Comparison of ENCODE assay signal across 8 mouse cellular contexts in the genomic region with DNA sequence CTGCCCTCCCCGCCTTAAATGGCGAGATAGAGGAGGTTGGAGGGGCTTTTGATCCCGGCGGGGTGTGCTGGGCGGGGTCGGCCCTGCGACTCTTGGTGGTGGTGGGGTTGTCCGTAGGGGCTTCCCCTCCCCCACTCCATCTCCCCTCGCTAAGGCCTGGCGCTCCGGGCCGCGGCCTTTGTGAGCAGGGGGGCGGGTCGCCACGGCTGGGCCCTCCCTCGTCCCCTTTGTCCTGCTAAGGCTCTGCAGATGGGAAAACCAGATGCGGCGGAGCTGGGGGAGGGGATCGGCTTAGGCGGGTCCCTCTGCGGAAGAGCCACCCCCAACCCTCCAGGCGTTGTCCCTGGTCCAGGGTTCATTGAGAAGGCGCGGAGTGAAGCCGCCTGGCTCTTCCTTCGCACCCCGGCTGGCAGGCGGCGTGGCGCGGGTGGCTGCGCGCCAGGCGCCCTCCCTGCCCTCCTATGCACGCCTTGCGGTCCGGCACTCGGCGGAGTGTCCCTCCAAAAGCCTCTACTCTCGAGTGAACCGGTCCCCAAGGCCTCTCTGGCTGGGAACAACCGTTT. TPM values are rescaled to one million over a fixed set of nuclear protein-coding genes. Genes with fewer than 3 reads are reported as not detected.
A peak's percentile ranks its signal among the peaks of the same experiment; 100 is the strongest.
DNase-seq lines count a peak whose midpoint lies in the region; ATAC-seq and TF ChIP-seq lines count a peak whose summit lies in the region.

No protein-coding gene starts in this region.

- no peaks in the 10 kb centered on the region for H3K9me3 ChIP-seq in liver, embryonic 12.5 days (replicated peaks)
- H3K9me3 ChIP-seq in neural tube, embryonic 13.5 days: no peaks in the 10 kb centered on the region

- H3K4me1 ChIP-seq in cortical plate, adult 2 months (ENCODE audit: control insufficient read depth, insufficient read depth, low read length): peaks cover 3% of the 10 kb centered on the region
- peaks cover 48% of the 10 kb centered on the region for H3K4me1 ChIP-seq in liver, embryonic 12.5 days
- peaks cover 50% of the 10 kb centered on the region for H3K4me1 ChIP-seq in neural tube, embryonic 13.5 days (replicated peaks)

- TF ChIP-seq CTCF in cortical plate, adult 2 months (IDR thresholded peaks at IDR 0.05; ENCODE audit: extremely low read depth, insufficient read depth, low read length): no peak

- TF ChIP-seq POLR2A in cortical plate, adult 2 months (IDR thresholded peaks at IDR 0.05; ENCODE audit: extremely low read depth, insufficient read depth, low read length): no peak

- peak overlapping the region; percentile 68 for H3K4me2 ChIP-seq in liver, embryonic 12.5 days
- H3K4me2 ChIP-seq in neural tube, embryonic 13.5 days: peak overlapping the region; percentile 99

- peak; percentile 44 to 51 for DNase-seq in cerebellum, postnatal 14 days
- DNase-seq in cerebellum, adult 11-12 months: no peak
- DNase-seq in heart, adult 11 months: peak; percentile 99
- DNase-seq in kidney, adult 11 months: peak; percentile 54

- H3K9ac ChIP-seq in liver, embryonic 12.5 days: peak overlapping the region; percentile 65
- peak overlapping the region; percentile 100 for H3K9ac ChIP-seq in neural tube, embryonic 13.5 days

- peak overlapping the region; percentile 96 for H3K4me3 ChIP-seq in cortical plate, adult 2 months (ENCODE audit: insufficient read depth, low read length)
- peak overlapping the region; percentile 60 for H3K4me3 ChIP-seq in liver, embryonic 12.5 days
- H3K4me3 ChIP-seq in neural tube, embryonic 13.5 days: peak overlapping the region; percentile 98

- peak overlapping the region; percentile 91 for H3K27ac ChIP-seq in cortical plate, adult 2 months (ENCODE audit: insufficient read depth, low read length)
- peak overlapping the region; percentile 89 for H3K27ac ChIP-seq in liver, embryonic 12.5 days
- peak overlapping the region; percentile 96 for H3K27ac ChIP-seq in neural tube, embryonic 13.5 days (replicated peaks)

- ATAC-seq in liver, embryonic 12.5 days: peak; percentile 56
- ATAC-seq in neural tube, embryonic 13.5 days (ENCODE audit: low read depth): peak; percentile 56
- no peak for ATAC-seq in monocyte, adult 5-6 weeks (replicated peaks; ENCODE audit: insufficient number of reproducible peaks, low FRiP score, low TSS enrichment, poor library complexity, severe bottlenecking)

- H3K36me3 ChIP-seq in liver, embryonic 12.5 days: peaks cover 3% of the 10 kb centered on the region; the same call in 1 of the 2 replicates
- H3K36me3 ChIP-seq in neural tube, embryonic 13.5 days: peaks cover 11% of the 10 kb centered on the region

- peaks cover 78% of the 10 kb centered on the region for H3K27me3 ChIP-seq in liver, embryonic 12.5 days (replicated peaks)
- no peaks in the 10 kb centered on the region; the same call in 1 of the 2 replicates for H3K27me3 ChIP-seq in neural tube, embryonic 13.5 days

- WGBS in liver, embryonic 12.5 days (ENCODE audit: insufficient replicate concordance): 1% methylated on average over 43 of the region's 43 CpGs
- under 1% methylated on average over 43 of the region's 43 CpGs for WGBS in neural tube, embryonic 13.5 days

RNA-seq across cellular contexts. Expression of gene Fscn1, which starts 1.8 kb away (rescaled TPM):
- polyA plus RNA-seq in cortical plate, adult 2 months (2012; rRNA removed): 260 and 267 TPM in 2 replicates
- polyA plus RNA-seq in liver, embryonic 12.5 days (2016; fragmentation: Nextera tagmentation; extraction: Ambion mirVana): 69.1 and 69.4 TPM in 2 replicates
- polyA plus RNA-seq in neural tube, embryonic 13.5 days (2015; fragmentation: Nextera tagmentation; extraction: Ambion mirVana): 517 and 659 TPM in 2 replicates
- 1.2 TPM in 1 of 3 replicates, not detected in the others for total RNA-seq in monocyte, adult 5-6 weeks (2017)

RNA-seq across cellular contexts. Expression of gene Actb, which starts 55.4 kb away (rescaled TPM):
- polyA plus RNA-seq in cortical plate, adult 2 months (2012; rRNA removed): 2,590 and 2,602 TPM in 2 replicates
- polyA plus RNA-seq in liver, embryonic 12.5 days (2016; fragmentation: Nextera tagmentation; extraction: Ambion mirVana): 7,775 and 7,997 TPM in 2 replicates
- polyA plus RNA-seq in neural tube, embryonic 13.5 days (2015; fragmentation: Nextera tagmentation; extraction: Ambion mirVana): 15,088 and 16,772 TPM in 2 replicates
- 6,587 to 7,071 TPM (median 6,776 TPM) in 3 replicates for total RNA-seq in monocyte, adult 5-6 weeks (2017)
